Mouse (Mus musculus): ENCODE results near the gene Mapk8ip3.

Mapk8ip3 gene

DNA sequence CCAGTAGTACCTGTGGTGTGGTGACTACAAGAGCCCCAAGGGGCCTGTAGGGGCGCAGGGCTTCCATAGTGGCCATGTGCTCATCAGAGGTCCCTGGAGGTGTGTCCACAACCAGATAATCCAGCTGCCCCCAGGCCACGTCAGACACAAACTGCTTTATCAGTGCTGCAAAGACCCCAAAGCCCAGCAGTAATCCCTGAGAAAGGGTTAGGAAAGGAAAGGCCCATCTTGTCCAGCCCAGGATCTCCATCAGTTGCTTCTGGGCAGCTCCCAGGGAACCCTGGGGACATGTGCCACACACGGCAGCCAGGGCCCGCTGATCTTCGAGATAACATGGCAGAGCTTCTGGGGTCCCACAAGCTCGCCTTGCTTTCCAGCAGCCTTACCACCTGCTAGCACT, 52.4 kb downstream of the Mapk8ip3 start:
- DNase-seq: no peak

DNA sequence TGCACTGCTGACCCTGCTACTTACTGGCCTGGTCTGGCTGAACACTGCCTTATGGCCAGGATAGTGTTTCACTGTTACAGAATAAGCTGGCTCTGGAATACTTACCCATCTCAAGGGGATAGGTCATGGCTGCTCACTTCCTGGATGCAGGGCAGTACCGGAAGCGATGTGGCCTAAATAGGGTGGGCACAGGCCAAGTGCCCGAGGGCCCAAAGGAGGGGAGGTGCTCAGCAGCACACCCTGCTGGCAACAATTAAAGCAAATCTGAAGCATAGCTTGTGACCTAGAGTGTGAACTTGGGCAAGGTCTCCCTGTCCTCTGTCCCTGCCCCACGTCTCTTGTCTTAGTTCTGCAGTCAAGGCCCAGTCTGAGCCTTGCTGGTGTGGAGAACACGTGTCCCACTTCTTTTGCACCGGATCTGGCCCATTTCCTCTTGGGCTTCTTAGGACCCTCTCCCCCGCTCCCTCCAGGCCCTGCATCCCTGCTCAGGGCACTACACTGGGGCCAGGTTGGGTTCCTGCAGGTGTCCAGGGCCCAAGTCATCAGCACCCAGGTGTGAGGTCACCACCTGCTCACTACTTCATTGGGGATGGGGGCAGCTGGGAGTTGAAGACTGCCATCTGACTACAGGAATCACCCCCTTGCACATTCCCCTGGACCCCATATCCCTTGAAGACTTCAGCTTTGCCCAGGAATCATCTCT, 54.9 kb downstream of the Mapk8ip3 start:
- no peak for DNase-seq

DNA sequence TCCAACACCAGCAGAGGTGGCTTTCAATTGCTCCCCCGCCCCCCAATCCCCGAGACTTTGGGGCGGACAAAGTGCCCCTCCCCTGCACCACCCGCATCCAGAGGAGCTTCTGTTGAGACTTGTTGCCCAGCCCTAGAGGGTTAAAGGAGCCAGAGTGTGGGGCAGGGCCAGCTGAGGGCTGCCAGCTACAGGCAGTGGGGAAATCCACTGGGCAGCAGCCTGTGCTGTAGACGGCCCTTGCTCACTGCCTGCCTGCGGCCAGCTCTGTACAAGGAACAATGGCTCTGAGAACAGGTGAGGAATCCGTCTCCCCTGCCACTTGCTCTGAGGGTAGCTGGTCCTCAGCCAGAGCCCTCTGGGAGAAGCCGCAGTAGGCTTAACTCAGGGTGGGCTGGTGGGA, 58.2 kb downstream of the Mapk8ip3 start:
- DNase-seq: no peak

DNA sequence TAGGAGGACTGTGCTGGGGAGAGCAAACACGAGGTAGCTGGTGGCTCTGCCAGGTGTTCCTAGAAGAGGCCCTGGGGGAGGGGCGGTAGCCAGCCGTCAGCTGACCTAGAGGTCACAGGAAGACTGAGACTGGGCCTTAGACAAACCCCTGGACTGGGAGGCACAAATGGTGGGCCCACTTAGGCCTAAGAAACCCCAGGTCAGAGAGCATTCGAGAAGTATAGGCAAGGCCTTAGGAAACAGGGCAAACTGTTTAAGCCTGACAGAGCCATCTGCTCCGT, 58.7 kb downstream of the Mapk8ip3 start:
- DNase-seq: peak; percentile 64 to 72

GRCm38 (mm10) chr17:24877336-24878116, 59.3 kb downstream of the Mapk8ip3 start:
- no peak for DNase-seq

- DNase-seq: no peak
Observed at GRCm38 (mm10) chr17:24874989-24875388, 61.8 kb downstream of the Mapk8ip3 start.

DNA sequence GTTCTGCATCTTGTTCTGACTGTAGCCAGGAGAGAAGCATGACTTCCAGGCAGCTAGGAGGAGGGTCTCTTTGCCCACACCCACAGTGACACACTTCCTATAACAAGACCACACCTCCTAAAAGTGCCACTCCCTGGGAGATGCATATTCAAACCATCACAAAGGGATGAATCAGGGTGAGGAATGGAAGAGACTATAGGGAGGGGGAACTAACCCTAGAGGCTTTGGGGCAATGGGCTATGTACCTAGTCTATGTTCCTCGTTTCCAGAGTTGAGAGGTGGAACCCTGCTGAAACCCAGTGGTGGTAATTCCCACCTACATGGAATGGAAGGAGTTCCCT, 62.4 kb downstream of the Mapk8ip3 start:
- DNase-seq: no peak

DNA sequence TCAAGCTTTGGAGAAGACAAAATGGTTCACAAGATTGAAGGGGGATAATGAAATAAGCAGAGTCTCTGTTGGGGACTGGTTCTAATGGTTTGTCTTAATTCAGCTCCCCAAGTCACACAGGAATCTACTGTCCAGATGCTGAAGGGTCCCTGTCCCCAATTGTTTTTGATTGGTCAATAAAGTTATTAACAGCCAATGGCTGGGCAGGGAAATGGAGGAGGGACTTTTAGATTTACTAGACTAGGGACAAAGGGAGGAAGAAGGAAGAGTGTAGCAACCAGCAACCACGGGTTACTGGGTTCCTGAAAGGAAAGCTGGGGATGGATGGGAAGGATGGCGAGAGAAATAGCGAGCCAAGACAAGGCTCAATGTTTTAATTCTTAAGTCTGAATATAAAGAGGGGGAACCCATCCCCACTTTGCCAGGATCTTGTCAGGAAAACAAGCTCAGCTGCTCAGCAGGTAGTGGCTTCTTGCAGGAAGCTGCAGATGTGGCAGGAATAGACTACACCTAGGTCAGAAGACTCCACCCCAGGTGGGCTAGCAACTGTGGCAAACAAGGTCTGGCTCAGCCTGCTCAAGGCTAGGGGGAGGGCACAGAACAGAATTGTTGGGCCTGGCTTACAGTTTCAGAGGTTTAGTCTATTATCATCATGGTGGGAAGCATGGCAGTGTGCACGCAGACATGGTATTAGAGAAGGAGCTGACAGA, 62.9 kb downstream of the Mapk8ip3 start:
- no peak for DNase-seq

DNA sequence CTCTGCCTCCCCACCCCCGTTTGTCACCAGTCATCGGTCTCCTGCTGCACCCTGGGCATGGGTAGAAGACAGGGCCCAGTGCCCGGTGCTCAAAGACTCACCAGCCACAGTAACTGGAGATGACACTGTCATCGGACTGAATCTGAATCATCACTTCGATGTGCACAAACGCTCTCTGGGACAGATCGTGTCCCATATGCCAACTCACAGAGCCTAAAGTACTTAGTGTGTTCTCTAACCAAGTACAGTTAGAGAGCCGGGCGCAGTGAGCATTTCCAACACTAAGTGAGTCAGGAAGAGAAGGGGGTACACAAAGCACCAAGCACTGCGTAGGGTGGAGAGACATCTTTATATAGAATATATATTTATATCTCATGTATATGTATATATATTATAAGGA, 68.9 kb downstream of the Mapk8ip3 start:
- no peak for DNase-seq

- no peak for DNase-seq
Observed at GRCm38 (mm10) chr17:24865776-24866175, 71.0 kb downstream of the Mapk8ip3 start, which contains the start of gene Igfals. Igfals (plus strand) TSS chr17:24865997.

GRCm38 (mm10) chr17:24861785-24862184, 75.0 kb downstream of the Mapk8ip3 start:
- no peak for DNase-seq

DNA sequence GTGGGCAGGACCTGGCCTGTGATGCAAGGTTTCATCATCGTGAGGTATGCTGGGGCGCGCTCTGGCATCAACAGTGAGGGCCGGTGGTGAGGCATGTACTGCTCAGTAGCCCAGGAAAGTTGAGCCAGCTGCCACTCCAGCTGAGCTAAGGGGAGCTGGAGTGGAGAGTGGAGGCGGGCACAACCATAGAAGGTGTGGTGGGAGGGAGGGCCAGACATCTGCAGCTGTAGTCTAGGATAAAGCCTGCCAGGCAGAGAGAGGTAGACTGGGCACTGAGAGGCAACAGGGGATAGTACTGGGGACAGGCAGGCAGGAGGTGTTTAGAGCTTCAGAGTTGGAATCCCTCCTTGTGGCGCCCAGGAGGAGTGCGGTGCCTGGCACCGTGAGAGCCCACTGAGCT, 76.7 kb downstream of the Mapk8ip3 start:
- no peak for DNase-seq

GRCm38 (mm10) chr17:24858967-24859366, 77.8 kb downstream of the Mapk8ip3 start:
- no peak for DNase-seq

GRCm38 (mm10) chr17:24857831-24858470, 78.8 kb downstream of the Mapk8ip3 start:
- no peak for DNase-seq

DNA sequence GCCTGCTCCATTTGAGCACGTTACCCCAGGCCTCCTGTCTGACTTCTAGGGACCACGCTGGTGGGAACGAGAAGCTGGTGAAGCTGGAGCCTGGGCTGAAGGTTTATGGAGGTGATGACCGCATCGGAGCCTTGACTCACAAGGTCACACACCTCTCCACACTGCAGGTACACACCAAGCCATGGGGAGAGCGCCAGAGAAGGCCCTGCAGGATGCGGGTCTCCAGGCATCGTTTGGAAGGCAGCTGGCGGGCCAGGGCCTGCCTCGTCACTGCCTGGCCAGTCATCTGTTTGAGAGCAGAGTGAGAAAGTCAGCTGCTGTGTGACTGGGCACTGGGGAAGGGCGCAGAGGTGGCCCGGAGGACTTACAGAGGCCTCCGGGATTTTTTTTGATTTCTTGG, 80.2 kb downstream of the Mapk8ip3 start:
- DNase-seq: no peak

DNA sequence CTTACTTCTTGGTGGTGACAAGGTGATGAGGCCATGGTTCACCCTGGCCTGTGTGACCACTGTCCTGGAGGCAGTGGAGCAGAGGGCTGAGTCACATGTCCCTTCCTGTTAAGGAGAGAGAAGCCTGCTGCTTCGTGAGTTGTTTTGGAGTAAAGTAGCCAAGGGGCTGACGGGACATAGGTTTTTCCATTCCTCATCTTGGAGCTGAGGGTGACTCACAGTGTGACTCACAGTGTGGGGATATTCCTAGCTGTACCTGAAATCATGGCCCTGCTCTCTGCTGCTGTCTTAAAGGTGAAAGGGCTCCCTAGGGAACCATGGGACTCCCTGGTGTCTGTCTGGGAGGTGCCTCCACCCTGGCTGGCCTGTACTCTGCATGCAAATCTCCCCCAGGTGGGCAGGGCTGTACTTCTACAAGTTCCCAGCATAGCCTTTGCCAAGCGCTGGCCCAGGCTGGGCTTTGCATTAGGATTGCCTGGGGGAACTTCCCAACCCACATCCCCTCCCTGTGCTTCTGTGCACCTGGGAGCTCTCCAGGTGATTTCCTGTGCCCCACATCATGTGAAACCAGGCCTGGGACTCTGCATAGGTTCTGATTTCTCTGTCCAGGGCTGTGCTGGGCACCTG, 80.8 kb downstream of the Mapk8ip3 start:
- DNase-seq: no peak

GRCm38 (mm10) chr17:24851381-24852125, 85.2 kb downstream of the Mapk8ip3 start:
- no peak for DNase-seq

DNA sequence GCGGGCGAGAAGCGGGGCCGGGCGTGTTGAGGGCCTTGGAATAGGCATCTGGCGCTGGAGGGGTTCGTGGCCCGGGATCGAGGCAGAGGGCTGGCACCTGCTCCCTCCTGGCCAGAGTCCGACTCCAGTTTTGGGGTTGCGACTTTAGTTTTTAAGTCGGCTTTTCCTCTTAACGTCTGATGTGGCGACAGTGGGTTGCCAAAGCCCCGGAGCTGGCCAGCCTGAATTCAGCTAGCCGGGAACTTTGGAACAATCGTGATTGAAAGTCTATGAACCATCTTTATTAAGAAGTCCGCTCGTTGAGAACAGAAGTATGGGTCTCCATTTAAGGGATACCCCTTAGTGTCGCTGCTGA, 86.0 kb downstream of the Mapk8ip3 start:
- DNase-seq: no peak

GRCm38 (mm10) chr17:24850065-24850772, 86.6 kb downstream of the Mapk8ip3 start, which contains the start of gene Fahd1:
Fahd1 (minus strand) TSS chr17:24850364.
- DNase-seq: peak; percentile 99

DNA sequence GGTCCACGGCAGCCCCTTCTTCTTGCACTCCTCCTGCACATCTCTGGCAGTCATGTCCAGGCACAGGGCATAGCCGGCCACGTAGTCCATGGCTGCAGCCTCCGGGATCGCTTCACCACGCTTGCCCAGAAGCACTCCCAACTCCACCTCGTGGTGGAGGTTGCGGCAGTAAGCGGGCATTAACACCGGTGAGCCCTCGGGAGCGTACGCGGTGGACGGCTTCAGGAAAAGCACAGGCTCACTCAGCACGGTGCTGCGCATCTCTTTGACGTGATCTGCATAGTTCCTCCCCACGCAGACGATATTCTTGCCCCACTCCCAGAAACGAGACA, 87.1 kb downstream of the Mapk8ip3 start:
- DNase-seq: no peak

DNA sequence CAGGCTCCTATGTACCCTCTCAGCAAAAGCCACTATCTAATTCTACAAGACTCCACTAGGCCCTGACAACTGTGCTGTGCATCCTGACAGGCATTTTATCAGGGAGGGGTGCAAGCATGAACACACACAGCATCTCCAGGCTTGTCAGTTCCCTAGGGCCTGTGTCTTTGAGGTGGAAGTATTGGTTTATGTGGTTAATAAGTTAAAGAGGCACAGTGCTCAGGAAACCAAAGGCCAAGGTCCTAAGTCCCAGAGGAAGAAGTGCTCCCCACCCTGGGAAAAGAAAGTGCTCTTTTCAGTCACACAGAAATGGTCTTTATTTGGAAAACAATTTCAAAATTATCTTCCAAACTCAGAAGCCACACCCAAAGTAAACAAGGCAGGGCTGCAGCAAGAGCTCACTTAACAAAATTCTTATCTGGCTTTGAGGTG, 88.2 kb downstream of the Mapk8ip3 start:
- DNase-seq: no peak

DNA sequence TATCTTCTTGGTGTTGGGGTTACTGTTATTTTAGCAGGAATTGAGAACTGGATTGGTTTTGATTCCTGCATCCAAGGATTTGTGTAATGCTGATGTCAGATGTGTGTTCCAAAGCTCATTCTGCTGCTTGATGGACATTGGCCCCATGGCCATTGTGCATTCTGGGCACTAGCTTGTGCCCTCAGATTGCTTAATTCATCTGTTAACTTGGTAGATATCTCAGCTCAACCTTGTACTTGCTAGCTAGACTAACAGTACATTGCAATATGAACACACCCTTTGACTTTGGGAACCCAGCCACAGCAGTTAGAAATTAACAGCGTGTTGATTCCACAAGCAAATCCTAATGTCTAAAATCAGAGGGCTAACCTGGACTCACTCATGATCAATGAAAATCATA, 89.4 kb downstream of the Mapk8ip3 start:
- no peak for DNase-seq
